Mouse (Mus musculus): ENCODE measurements around the gene Cox8a.

DNA sequence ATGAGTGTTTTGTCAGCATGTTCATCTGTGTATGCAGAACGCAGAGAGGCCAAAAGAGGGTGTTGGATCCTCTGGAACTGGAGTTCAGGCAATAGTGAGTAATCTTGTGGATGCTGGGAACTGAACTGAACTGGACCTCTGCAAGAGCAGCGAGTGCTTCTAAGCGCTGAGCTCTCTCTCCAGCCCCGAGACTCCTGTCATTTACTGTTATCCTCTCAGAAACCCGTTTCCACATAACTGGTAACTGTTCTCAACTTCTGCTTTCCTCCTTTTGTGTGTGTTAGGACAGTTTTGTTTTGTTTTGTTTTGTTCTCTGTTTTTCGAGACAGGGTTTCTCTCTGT lies 481 bp upstream of the Cox8a start:
- TF ChIP-seq CTCF (IDR thresholded peaks at IDR 0.05; ENCODE audit: control insufficient read depth, insufficient read depth, insufficient replicate concordance, low read depth, low read length) (no peak), POLR2A (IDR thresholded peaks at IDR 0.05; ENCODE audit: control insufficient read depth, low read depth, low read length) (no peak)
